Mouse (Mus musculus): ENCODE measurements around the gene Cdc20b. TPM values are rescaled to one million over a fixed set of nuclear protein-coding genes. Genes with fewer than 3 reads are reported as not detected.
A peak's percentile ranks its signal among the peaks of the same experiment; 100 is the strongest.

The Cdc20b gene
- total RNA-seq (2018; cell fraction: chromatin; rRNA removed), result not detected
- not detected for total RNA-seq (2018; cell fraction: cytosol; rRNA removed)
- total RNA-seq (2018; cell fraction: nucleus; rRNA removed), result not detected
- not detected in 3 replicates for polyA plus RNA-seq (2018)

- H3K79me2 ChIP-seq (ENCODE audit: inconsistent target), result no peaks in the 10 kb centered on the region
- H3K27ac ChIP-seq, result no peak within 1 kb of the TSS
- H3K36me3 ChIP-seq (ENCODE audit: inconsistent target), result no peaks in the 10 kb centered on the region
- H3K4me3 ChIP-seq (ENCODE audit: inconsistent target), result peak within 1 kb of the TSS; percentile 26; the same call in 1 of the 2 replicates
- WGBS (ENCODE audit: missing documents), result 0% methylated on average over 46 of the region's 46 CpGs
These were observed at the start of gene Cdc20b for GRCm38 (mm10) chr13:113034950-113035421. Gene Cdc20b, plus strand, starts transcription at chr13:113035111.

DNA sequence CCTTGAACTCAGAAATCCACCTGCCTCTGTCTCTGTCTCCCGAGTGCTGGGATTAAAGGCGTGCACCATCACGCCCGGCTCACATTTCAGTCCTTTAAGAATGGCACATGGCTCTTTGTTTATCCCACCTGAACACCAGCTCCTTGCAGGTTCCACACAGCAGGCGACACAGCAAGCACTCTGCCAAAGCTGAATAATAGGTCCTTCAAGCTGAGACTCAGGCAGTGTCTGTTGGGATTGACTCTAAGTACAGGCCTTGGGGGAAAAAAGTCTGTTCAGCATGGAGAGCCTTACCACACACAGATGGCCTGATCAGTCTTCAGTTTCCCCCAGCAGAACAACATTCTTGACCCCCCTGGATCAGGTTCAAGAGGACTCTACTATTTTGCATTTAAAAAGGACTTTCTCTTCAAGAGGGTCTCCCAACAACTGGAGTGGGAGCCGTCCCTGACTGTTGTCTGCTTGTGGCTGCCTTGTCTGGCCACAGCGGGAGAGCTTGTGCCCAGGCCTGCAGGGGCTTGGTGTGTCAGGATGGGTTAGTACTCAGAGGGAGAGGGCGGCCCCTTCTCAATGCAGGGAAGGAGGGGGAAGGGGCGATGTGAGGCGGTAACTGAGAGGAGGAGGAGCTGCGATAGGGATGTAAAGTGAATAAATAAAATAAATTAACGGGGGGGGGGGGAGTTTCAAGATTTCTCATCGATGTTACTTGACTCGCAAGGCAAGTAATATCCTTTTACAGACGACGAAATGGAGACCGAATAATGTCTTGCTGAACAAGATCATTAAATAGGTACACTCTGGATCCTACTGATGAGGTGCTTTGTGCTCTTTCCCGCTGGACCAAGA lies 49.1 kb upstream of the Cdc20b start:
- H3K36me3 ChIP-seq (ENCODE audit: inconsistent target), result no peaks in the 10 kb centered on the region
- 34% methylated on average over 18 of the region's 18 CpGs for WGBS (ENCODE audit: missing documents)
- H3K79me2 ChIP-seq (ENCODE audit: inconsistent target), result no peaks in the 10 kb centered on the region
- no peak overlapping the region for H3K27ac ChIP-seq
- no peak overlapping the region for H3K4me3 ChIP-seq (ENCODE audit: inconsistent target)

DNA sequence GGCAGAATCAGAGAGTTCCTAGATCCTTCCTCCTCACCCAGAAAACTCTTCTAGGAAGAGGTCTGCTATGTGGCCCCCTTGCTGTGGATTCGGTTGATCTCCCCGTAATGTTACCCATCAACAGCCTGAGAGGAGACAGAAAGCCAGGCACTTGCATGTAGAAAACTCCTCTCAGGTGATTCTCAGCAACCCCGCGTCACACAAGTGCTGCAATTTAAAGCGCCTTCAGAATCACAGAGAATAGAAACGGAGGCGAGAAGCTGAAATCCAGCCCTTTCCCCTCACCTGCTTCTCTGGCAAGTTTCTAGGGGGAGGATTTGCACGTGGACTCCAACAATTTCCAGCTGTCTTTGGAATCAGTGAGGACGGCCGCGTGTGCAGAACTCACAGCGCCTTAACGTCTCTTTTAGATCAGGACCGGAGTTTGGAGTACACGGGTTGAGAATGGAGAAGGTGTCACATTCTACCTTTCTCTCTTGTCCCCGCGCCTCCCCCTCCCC lies 48.4 kb upstream of the Cdc20b start:
- Histone ChIP-seq H3K79me2 (ENCODE audit: inconsistent target) (no peaks in the 10 kb centered on the region), H3K36me3 (ENCODE audit: inconsistent target) (no peaks in the 10 kb centered on the region), H3K4me3 (ENCODE audit: inconsistent target) (no peak overlapping the region), H3K27ac (no peak overlapping the region)
- 7% methylated on average over 17 of the region's 17 CpGs for WGBS (ENCODE audit: missing documents)

DNA sequence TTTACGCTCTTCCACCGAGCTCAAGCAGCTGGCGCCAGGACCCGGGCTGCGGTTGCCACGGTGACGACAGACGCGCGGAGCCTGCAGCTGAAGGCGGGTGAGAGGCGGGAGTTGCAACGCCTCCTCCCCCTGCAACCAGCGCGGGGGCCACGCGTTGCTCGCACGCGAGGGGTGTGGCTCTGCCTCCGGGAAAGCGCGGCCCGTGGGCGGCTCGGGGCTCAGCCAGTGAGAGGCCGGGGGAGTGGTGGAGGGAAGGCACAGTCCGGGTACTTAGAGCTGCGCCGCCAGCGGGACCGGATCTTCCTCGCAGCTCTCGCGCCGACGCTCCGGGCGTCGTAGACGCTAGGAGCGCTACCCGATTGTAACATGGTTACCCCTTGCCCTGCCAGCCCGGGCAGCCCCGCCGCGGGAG lies 47.4 kb upstream of the Cdc20b start, which contains the start of gene Ccno:
Gene Ccno (plus strand): TSS at position 271 of the 412 bp plus-strand sequence.
- Histone ChIP-seq H3K36me3 (ENCODE audit: inconsistent target) (no peaks in the 10 kb centered on the region), H3K4me3 (ENCODE audit: inconsistent target) (no peak within 1 kb of the TSS; the same call in 1 of the 2 replicates), H3K27ac (no peak within 1 kb of the TSS), H3K79me2 (ENCODE audit: inconsistent target) (no peaks in the 10 kb centered on the region)
- WGBS (ENCODE audit: missing documents), result 0% methylated on average over 42 of the region's 47 CpGs

DNA sequence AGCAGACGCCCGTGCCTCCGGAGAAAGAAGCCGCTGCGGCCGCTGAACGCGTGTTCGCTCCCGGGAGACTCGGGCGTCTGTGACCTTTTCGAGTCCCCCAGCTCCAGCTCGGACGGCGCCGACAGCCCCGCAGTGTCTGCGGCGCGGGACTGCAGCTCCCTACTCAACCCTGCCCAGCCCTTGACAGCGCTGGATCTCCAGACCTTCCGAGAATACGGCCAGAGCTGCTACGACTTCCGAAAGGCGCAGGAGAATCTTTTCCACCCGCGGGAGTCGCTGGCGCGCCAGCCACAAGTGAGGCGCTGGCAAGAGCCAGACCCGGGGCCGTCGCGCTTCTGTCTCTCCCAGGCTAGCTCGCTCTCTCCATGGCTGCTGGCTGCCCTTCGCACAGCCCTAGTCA lies 46.9 kb upstream of the Cdc20b start:
- Histone ChIP-seq H3K4me3 (ENCODE audit: inconsistent target) (no peak overlapping the region; the same call in 1 of the 2 replicates), H3K36me3 (ENCODE audit: inconsistent target) (no peaks in the 10 kb centered on the region), H3K79me2 (ENCODE audit: inconsistent target) (no peaks in the 10 kb centered on the region), H3K27ac (no peak overlapping the region)
- under 1% methylated on average over 39 of the region's 39 CpGs for WGBS (ENCODE audit: missing documents)

DNA sequence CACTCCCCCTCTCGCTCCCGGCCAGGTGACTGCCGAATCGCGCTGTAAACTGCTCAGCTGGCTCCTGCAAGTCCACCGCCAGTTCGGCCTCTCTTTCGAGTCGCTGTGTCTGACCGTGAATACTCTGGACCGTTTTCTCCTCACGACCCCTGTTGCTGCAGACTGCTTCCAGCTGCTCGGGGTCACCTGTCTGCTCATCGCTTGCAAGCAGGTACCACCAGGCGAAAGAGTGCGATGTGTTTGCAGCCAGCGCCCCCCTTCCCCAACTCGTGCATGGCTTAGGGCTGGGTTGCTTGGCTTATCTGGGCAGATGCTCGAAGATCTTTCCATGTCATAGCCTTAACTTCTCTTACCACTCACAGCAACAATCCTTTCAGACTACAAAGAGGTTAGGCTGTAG lies 46.0 kb upstream of the Cdc20b start:
- WGBS (ENCODE audit: missing documents), result 4% methylated on average over 19 of the region's 19 CpGs
- no peak overlapping the region for H3K4me3 ChIP-seq (ENCODE audit: inconsistent target)
- H3K27ac ChIP-seq, result no peak overlapping the region
- H3K79me2 ChIP-seq (ENCODE audit: inconsistent target), result no peaks in the 10 kb centered on the region
- no peaks in the 10 kb centered on the region for H3K36me3 ChIP-seq (ENCODE audit: inconsistent target)

DNA sequence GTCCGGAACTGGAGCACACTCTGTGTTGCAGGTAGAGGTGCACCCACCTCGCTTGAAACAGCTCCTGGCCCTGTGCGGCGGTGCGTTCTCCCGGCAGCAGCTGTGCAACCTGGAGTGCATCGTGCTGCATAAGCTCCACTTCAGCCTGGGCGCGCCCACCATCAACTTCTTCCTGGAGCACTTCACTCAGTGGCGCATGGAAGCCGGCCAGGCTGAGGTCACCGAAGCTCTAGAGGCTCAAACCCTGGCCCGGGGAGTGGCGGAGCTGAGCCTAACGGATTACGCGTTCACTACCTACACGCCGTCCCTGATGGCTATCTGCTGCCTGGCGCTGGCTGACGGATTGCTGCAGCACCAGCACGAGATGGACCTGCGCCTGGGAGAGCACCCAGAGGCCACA lies 45.4 kb upstream of the Cdc20b start:
- no peak overlapping the region for H3K27ac ChIP-seq
- 4% methylated on average over 23 of the region's 23 CpGs for WGBS (ENCODE audit: missing documents)

GRCm38 (mm10) chr13:112990346-112990745 lies 44.6 kb upstream of the Cdc20b start:
- H3K4me3 ChIP-seq (ENCODE audit: inconsistent target), result no peak overlapping the region

More for the DNA sequence above, 45.4 kb upstream of the Cdc20b start:
- Histone ChIP-seq H3K36me3 (ENCODE audit: inconsistent target) (no peaks in the 10 kb centered on the region), H3K79me2 (ENCODE audit: inconsistent target) (no peaks in the 10 kb centered on the region), H3K4me3 (ENCODE audit: inconsistent target) (no peak overlapping the region)

GRCm38 (mm10) chr13:112993531-112994152 lies 41.3 kb upstream of the Cdc20b start, which contains the start of gene Mcidas:
Gene Mcidas, plus strand, starts transcription at chr13:112993845.
- 1% methylated on average over 60 of the region's 63 CpGs for WGBS (ENCODE audit: missing documents)
- no peak within 1 kb of the TSS for H3K4me3 ChIP-seq (ENCODE audit: inconsistent target)
- no peaks in the 10 kb centered on the region for H3K36me3 ChIP-seq (ENCODE audit: inconsistent target)
- H3K79me2 ChIP-seq (ENCODE audit: inconsistent target), result no peaks in the 10 kb centered on the region
- H3K27ac ChIP-seq, result no peak within 1 kb of the TSS

More at GRCm38 (mm10) chr13:112990346-112990745, 44.6 kb upstream of the Cdc20b start:
- no peaks in the 10 kb centered on the region for H3K79me2 ChIP-seq (ENCODE audit: inconsistent target)
- 7% methylated on average over 4 of the region's 4 CpGs for WGBS (ENCODE audit: missing documents)
- H3K27ac ChIP-seq, result no peak overlapping the region
- H3K36me3 ChIP-seq (ENCODE audit: inconsistent target), result no peaks in the 10 kb centered on the region

- Histone ChIP-seq H3K27ac (no peak overlapping the region), H3K4me3 (ENCODE audit: inconsistent target) (no peak overlapping the region)
- WGBS (ENCODE audit: missing documents), result 3% methylated on average over 15 of the region's 25 CpGs
These were observed 40.7 kb upstream of the Cdc20b start for GRCm38 (mm10) chr13:112994191-112994590.

DNA sequence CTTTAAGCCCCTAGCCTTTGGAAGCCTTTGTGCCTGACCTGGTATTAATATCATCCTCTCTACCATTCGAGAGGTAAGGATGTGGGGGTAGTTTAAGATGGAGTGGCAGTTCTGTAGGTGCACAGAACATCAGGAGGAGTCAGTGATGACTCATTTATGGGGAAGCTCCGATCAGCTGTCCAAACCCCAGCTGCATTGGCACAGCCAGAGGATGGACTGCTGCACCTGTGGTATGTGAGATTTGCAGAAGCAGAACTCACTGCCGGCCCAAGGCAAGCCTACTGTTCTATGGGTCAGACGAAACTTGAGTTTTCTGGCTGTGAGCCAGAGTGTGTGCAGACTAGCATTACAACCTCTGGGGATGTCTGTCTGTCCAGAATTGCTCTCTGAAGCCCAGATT lies 38.5 kb upstream of the Cdc20b start:
- no peak overlapping the region for H3K27ac ChIP-seq
- 37% methylated on average over 4 of the region's 4 CpGs for WGBS (ENCODE audit: missing documents)
- no peaks in the 10 kb centered on the region for H3K79me2 ChIP-seq (ENCODE audit: inconsistent target)
- H3K36me3 ChIP-seq (ENCODE audit: inconsistent target), result no peaks in the 10 kb centered on the region
- H3K4me3 ChIP-seq (ENCODE audit: inconsistent target), result no peak overlapping the region

More at GRCm38 (mm10) chr13:112994191-112994590, 40.7 kb upstream of the Cdc20b start:
- H3K79me2 ChIP-seq (ENCODE audit: inconsistent target), result no peaks in the 10 kb centered on the region
- no peaks in the 10 kb centered on the region for H3K36me3 ChIP-seq (ENCODE audit: inconsistent target)

DNA sequence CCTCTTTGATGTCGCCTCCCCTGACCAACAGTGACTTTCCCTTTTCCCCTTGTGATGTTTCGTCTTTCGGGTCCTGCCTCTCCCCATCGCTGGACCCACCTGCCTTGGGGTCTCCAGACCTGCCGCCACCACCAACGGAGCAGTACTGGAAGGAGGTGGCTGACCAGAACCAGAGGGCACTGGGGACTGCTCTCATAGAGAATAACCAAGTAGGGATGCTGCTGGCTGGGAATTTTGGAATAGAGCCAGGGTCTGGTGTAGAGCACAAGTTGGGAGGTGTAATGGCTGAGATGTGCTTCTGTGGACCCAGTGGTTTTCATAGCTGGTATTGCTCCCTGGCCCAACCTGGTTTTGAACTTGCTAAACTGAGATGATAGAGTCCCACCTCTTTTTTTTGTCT lies 37.5 kb upstream of the Cdc20b start:
- no peak overlapping the region for H3K27ac ChIP-seq
- H3K79me2 ChIP-seq (ENCODE audit: inconsistent target), result no peaks in the 10 kb centered on the region
- no peak overlapping the region for H3K4me3 ChIP-seq (ENCODE audit: inconsistent target)
- WGBS (ENCODE audit: missing documents), result 75% methylated on average over 6 of the region's 6 CpGs
- H3K36me3 ChIP-seq (ENCODE audit: inconsistent target), result no peaks in the 10 kb centered on the region

- Histone ChIP-seq H3K27ac (no peak overlapping the region), H3K4me3 (ENCODE audit: inconsistent target) (peak overlapping the region; percentile 18; the same call in 1 of the 2 replicates), H3K79me2 (ENCODE audit: inconsistent target) (no peaks in the 10 kb centered on the region), H3K36me3 (ENCODE audit: inconsistent target) (no peaks in the 10 kb centered on the region)
- WGBS (ENCODE audit: missing documents), result 1% methylated on average over 46 of the region's 46 CpGs
These were observed 36.3 kb upstream of the Cdc20b start for GRCm38 (mm10) chr13:112998427-112999201.

DNA sequence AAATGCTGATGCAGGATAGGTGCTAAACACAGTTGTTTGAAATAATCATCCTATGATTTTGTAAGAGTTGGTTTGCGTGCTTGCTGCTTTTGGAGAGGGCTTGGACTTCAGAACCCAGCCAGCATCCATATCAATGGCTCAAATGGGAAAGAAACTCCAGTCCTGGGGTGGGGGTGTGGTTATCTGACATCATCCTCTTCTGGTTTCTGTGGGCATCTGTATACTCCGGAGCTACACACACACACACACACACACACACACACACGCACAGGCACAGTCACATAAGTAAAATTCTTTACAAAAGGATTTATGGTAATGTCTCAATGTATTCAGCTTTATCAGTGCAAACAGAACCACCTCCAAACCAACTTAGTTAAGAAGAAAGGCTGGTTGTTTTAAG lies 34.8 kb upstream of the Cdc20b start:
- H3K36me3 ChIP-seq (ENCODE audit: inconsistent target), result no peaks in the 10 kb centered on the region
- WGBS (ENCODE audit: missing documents), result 63% methylated on average over 3 of the region's 3 CpGs
- H3K27ac ChIP-seq, result no peak overlapping the region
- no peaks in the 10 kb centered on the region for H3K79me2 ChIP-seq (ENCODE audit: inconsistent target)
- H3K4me3 ChIP-seq (ENCODE audit: inconsistent target), result no peak overlapping the region
